Mouse (Mus musculus): ENCODE data around the gene Tnfsf13. TPM values are rescaled to one million over a fixed set of nuclear protein-coding genes. Genes with fewer than 3 reads are reported as not detected.

Tnfsf13 gene
- total and polyA plus RNA-seq, 3 experiments = 0.13 to 0.19 TPM; not detected in 1

- peaks cover 0 to 5% of the 10 kb centered on the region in 2 experiments; a peak in 1 of 4 replicates for H3K4me1 ChIP-seq (ENCODE audit: control insufficient read depth in 1 of 2, insufficient read depth in 2 of 2, low read length in 2 of 2)
Measured at GRCm38 (mm10) chr11:69712954-69713672, 27.5 kb upstream of the Tnfsf13 start.

GRCm38 (mm10) chr11:69711082-69711481, 25.5 kb upstream of the Tnfsf13 start:
- peaks cover 0 to 3% of the 10 kb centered on the region in 2 experiments; a peak in 1 of 4 replicates for H3K36me3 ChIP-seq (ENCODE audit: control insufficient read depth in 1 of 2, insufficient read depth in 2 of 2, low read length in 2 of 2)
- H3K4me1 ChIP-seq (ENCODE audit: control insufficient read depth in 1 of 2, insufficient read depth in 2 of 2, low read length in 2 of 2) = peaks cover 0 to 4% of the 10 kb centered on the region in 2 experiments; a peak in 1 of 4 replicates
- H3K4me3 ChIP-seq (ENCODE audit: control insufficient read depth in 1 of 2, insufficient read depth in 1 of 2, low read depth in 2 of 2, low read length in 2 of 2) = no peak overlapping the region
- H3K9ac ChIP-seq (ENCODE audit: control insufficient read depth, low read depth, low read length, poor library complexity, severe bottlenecking) = no peak overlapping the region
- H3K27ac ChIP-seq (ENCODE audit: control insufficient read depth, low read depth, low read length) = no peak overlapping the region
- TF ChIP-seq ZNF384 (IDR thresholded peaks at IDR 0.05; ENCODE audit: low read depth, low read length) (no peak), SMC3 (IDR thresholded peaks at IDR 0.05; ENCODE audit: low read depth, low read length) (no peak)
- no peaks in the 10 kb centered on the region for H3K9me3 ChIP-seq (replicated peaks; ENCODE audit: insufficient read depth, low read length)
- H3K79me2 ChIP-seq (ENCODE audit: control insufficient read depth, insufficient read depth, low read length, poor library complexity) = no peaks in the 10 kb centered on the region
- no peaks in the 10 kb centered on the region for H3K27me3 ChIP-seq (ENCODE audit: control insufficient read depth in 1 of 2, insufficient read depth in 2 of 2, low read length in 2 of 2)
- DNase-seq (ENCODE audit: low read depth, low spot score) = no peak

More at GRCm38 (mm10) chr11:69712954-69713672, 27.5 kb upstream of the Tnfsf13 start:
- no peak for DNase-seq (ENCODE audit: low read depth, low spot score)
- no peak overlapping the region for H3K27ac ChIP-seq (ENCODE audit: control insufficient read depth, low read depth, low read length)
- H3K9ac ChIP-seq (ENCODE audit: control insufficient read depth, low read depth, low read length, poor library complexity, severe bottlenecking) = no peak overlapping the region
- H3K79me2 ChIP-seq (ENCODE audit: control insufficient read depth, insufficient read depth, low read length, poor library complexity) = no peaks in the 10 kb centered on the region
- H3K9me3 ChIP-seq (replicated peaks; ENCODE audit: insufficient read depth, low read length) = no peaks in the 10 kb centered on the region
- peaks cover 0 to 3% of the 10 kb centered on the region in 2 experiments; a peak in 1 of 4 replicates for H3K36me3 ChIP-seq (ENCODE audit: control insufficient read depth in 1 of 2, insufficient read depth in 2 of 2, low read length in 2 of 2)
- no peak overlapping the region for H3K4me3 ChIP-seq (ENCODE audit: control insufficient read depth in 1 of 2, insufficient read depth in 1 of 2, low read depth in 2 of 2, low read length in 2 of 2)
- TF ChIP-seq SIN3A (IDR thresholded peaks at IDR 0.05; ENCODE audit: low read length) = no peak
- no peak for TF ChIP-seq BHLHE40 (IDR thresholded peaks at IDR 0.05; ENCODE audit: borderline replicate concordance, low read depth, low read length)
- TF ChIP-seq ZC3H11A (IDR thresholded peaks at IDR 0.05; ENCODE audit: low read depth, low read length) = no peak
- no peak for TF ChIP-seq GABPA (IDR thresholded peaks at IDR 0.05; ENCODE audit: low read depth, low read length)
- no peak for TF ChIP-seq JUND (IDR thresholded peaks at IDR 0.05; ENCODE audit: low read depth, low read length)
- no peak for TF ChIP-seq MXI1 (IDR thresholded peaks at IDR 0.05; ENCODE audit: low read depth, low read length)
- no peak for TF ChIP-seq MAZ (IDR thresholded peaks at IDR 0.05; ENCODE audit: low read depth, low read length)
- TF ChIP-seq ZMIZ1 (IDR thresholded peaks at IDR 0.05; ENCODE audit: low read depth, low read length) = no peak
- no peak for TF ChIP-seq POLR2AphosphoS2 (IDR thresholded peaks at IDR 0.05; ENCODE audit: low read length)
- no peak for TF ChIP-seq HCFC1 (IDR thresholded peaks at IDR 0.05; ENCODE audit: low read depth, low read length)
- TF ChIP-seq CHD2 (IDR thresholded peaks at IDR 0.05; ENCODE audit: low read length) = no peak
- TF ChIP-seq MAFK (IDR thresholded peaks at IDR 0.05; ENCODE audit: borderline replicate concordance, low read depth, low read length) = no peak
- no peak for TF ChIP-seq ETS1 (IDR thresholded peaks at IDR 0.05; ENCODE audit: low read depth, low read length)
- H3K27me3 ChIP-seq (ENCODE audit: control insufficient read depth in 1 of 2, insufficient read depth in 2 of 2, low read length in 2 of 2) = no peaks in the 10 kb centered on the region

Measured in MEL (cell line).